Mouse (Mus musculus) limb, embryonic 13.5 days (tissue): ENCODE results near the gene Vim. TPM values are rescaled to one million over a fixed set of nuclear protein-coding genes. Genes with fewer than 3 reads are reported as not detected.
"Not testable (repeated sequence)": the region's sequence is repeated elsewhere in the genome, so short reads cannot be mapped to it uniquely, and the experiment has no call there.

ENCODE experiments used
- ATAC-seq: fragments of 200-750 bp; cut with Nextera tagmentation; 2 replicates; pipeline ENCODE4 v1.8.0; 2017; ENCODE audit warnings: low read depth, moderate number of reproducible peaks, moderate TSS enrichment; ENCODE audit not compliant: low FRiP score
- H3K27ac ChIP-seq: fragments of 300-500 bp; sonication (generic); 2 replicates; pipeline ENCODE4 v1.5.1; 2015; ENCODE audit warnings: inconsistent platforms, mild to moderate bottlenecking, moderate library complexity
- H3K27me3 ChIP-seq: fragments of 300-500 bp; sonication (generic); 2 replicates; pipeline ENCODE4 v1.6.1; 2015; ENCODE audit warnings: mild to moderate bottlenecking, inconsistent platforms
- H3K36me3 ChIP-seq: fragments of 300-500 bp; sonication (generic); 2 replicates; pipeline ENCODE4 v1.6.1; 2015; ENCODE audit warnings: inconsistent platforms, mild to moderate bottlenecking, moderate library complexity
- H3K4me1 ChIP-seq: fragments of 300-500 bp; sonication (generic); 2 replicates; pipeline ENCODE4 v1.6.1; 2015; ENCODE audit warnings: inconsistent platforms
- H3K4me2 ChIP-seq: fragments of 300-500 bp; sonication (generic); replicated peaks from 2 replicates; pipeline ENCODE4 v1.6.1; 2015; ENCODE audit warnings: inconsistent platforms, mild to moderate bottlenecking, moderate library complexity
- H3K4me3 ChIP-seq: fragments of 300-500 bp; sonication (generic); 2 replicates; pipeline ENCODE4 v1.5.1; 2015; ENCODE audit warnings: moderate library complexity, mild to moderate bottlenecking, inconsistent platforms
- H3K9ac ChIP-seq: fragments of 300-500 bp; sonication (generic); 2 replicates; pipeline ENCODE4 v1.6.1; 2015; ENCODE audit warnings: mild to moderate bottlenecking, inconsistent platforms
- H3K9me3 ChIP-seq: fragments of 300-500 bp; sonication (generic); 2 replicates; pipeline ENCODE4 v1.6.1; 2016; ENCODE audit warnings: inconsistent platforms
- WGBS: fragments of 180-500 bp; shearing (Covaris S2); methylation state at CpG from one replicate; pipeline ENCODE4 v1.1.7; 2015; 5-methylcytosine and 5-hydroxymethylcytosine counted together
- polyA plus RNA-seq: library from polyadenylated mRNA; unstranded; fragments of >200 nt; fragmentation: Nextera tagmentation; extraction: Ambion mirVana; gene quantifications from 2 replicates; pipeline ENCODE4 v1.2.1, GENCODE M21; 2015

Vim gene
- polyA plus RNA-seq, 1 experiment from 2014 or later = 871 TPM

DNA sequence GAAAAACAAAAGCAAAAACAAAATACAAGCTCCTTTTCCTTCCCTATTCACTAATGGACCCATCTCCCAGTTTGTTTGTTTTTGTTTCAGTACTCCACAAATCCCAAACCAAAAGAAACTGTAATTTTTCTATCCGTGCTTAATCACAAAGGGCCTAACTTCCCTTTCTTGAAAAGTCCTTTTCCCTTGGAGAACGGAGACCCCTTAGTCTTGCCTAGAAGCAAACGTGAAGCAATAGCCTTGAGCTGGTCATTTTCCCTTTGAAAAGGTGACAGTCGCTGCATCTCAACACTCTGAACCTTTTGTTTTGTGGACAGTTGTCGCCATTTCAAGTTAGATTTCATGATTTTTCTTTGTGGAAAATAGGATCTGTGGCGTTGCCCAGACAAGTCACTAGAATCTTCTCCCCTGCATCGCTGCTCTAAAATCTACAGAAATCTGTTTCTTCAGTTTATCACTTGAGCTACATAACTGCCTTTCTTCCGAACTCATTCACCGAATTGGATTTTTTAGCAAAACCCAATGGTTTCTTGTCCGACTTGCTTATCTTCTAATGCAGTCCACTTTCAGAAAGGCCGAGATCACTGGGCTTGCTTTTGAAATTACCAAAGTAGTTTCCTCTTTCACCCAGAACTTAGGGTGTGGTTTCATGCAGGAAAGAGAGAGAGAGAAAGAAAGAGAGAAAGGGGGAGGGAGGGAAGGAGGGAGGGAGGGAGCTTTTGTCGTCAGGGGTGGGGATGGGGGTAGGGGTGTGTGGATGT, 900 bp upstream of the Vim start:
- ATAC-seq = peak; percentile 6; the same call in 1 of the 2 replicates
- Histone ChIP-seq H3K9me3 (no peaks in the 10 kb centered on the region), H3K36me3 (peaks cover 12% of the 10 kb centered on the region), H3K27ac (peak overlapping the region; percentile 95), H3K4me1 (peaks cover 27% of the 10 kb centered on the region), H3K4me3 (peak overlapping the region; percentile 85), H3K4me2 (peak overlapping the region; percentile 66), H3K9ac (peak overlapping the region; percentile 92), H3K27me3 (no peaks in the 10 kb centered on the region)
- WGBS = 10% methylated on average over 12 of the region's 12 CpGs

GRCm38 (mm10) chr2:13574066-13574800, 506 bp downstream of the Vim start:
- Histone ChIP-seq H3K4me1 (peaks cover 31% of the 10 kb centered on the region), H3K27me3 (no peaks in the 10 kb centered on the region), H3K27ac (peak overlapping the region; percentile 95), H3K36me3 (peaks cover 23% of the 10 kb centered on the region), H3K9me3 (no peaks in the 10 kb centered on the region), H3K4me3 (peak overlapping the region; percentile 85), H3K4me2 (peak overlapping the region; percentile 66), H3K9ac (peak overlapping the region; percentile 92)
- ATAC-seq = peak; percentile 94
- under 1% methylated on average over 46 of the region's 46 CpGs for WGBS

- Histone ChIP-seq H3K36me3 (peaks cover 28% of the 10 kb centered on the region), H3K9me3 (no peaks in the 10 kb centered on the region), H3K4me1 (peaks cover 31% of the 10 kb centered on the region), H3K4me3 (peak overlapping the region; percentile 85), H3K27me3 (no peaks in the 10 kb centered on the region), H3K4me2 (peak overlapping the region; percentile 66), H3K9ac (peak overlapping the region; percentile 92), H3K27ac (peak overlapping the region; percentile 95)
- ATAC-seq = peak; percentile 3; the same call in 1 of the 2 replicates
- WGBS = under 1% methylated on average over 21 of the region's 21 CpGs
These were observed 1.0 kb downstream of the Vim start for GRCm38 (mm10) chr2:13574801-13575150.

DNA sequence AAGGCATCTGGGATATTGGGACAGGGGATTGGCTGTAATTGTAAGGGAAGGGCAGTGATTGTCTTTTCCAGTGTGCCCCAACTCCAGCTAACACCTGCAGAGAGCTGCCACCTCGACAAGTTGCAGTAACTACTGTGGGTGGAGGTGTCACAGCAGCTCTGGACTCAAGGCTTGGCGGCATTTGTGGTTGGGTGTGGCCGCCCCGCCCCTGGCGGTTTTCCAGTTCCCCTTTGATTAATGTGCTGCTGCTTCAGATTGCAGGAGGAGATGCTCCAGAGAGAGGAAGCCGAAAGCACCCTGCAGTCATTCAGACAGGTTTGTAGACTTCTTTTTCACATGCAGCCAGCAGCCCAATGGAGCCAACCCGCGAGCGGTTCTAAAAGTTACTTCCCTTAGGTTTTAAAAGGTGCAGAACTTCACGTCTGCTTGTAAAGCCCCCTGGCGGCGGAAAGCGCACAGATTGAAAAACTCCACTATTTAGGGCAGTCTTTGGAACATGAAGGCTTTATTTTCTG, 1.6 kb downstream of the Vim start:
- H3K27ac ChIP-seq = peak overlapping the region; percentile 95
- H3K9ac ChIP-seq = peak overlapping the region; percentile 92
- WGBS = 0% methylated on average over 13 of the region's 13 CpGs
- no peak for ATAC-seq
- H3K4me1 ChIP-seq = peaks cover 31% of the 10 kb centered on the region
- peak overlapping the region; percentile 66 for H3K4me2 ChIP-seq
- H3K36me3 ChIP-seq = peaks cover 34% of the 10 kb centered on the region
- H3K9me3 ChIP-seq = no peaks in the 10 kb centered on the region
- no peaks in the 10 kb centered on the region for H3K27me3 ChIP-seq
- peak overlapping the region; percentile 85 for H3K4me3 ChIP-seq

- Histone ChIP-seq H3K9ac (peak overlapping the region; percentile 92), H3K27ac (peak overlapping the region; percentile 95), H3K36me3 (peaks cover 40% of the 10 kb centered on the region), H3K9me3 (no peaks in the 10 kb centered on the region), H3K27me3 (no peaks in the 10 kb centered on the region), H3K4me3 (peak overlapping the region; percentile 85), H3K4me1 (peaks cover 31% of the 10 kb centered on the region), H3K4me2 (peak overlapping the region; percentile 66)
- ATAC-seq = no peak
- whole genome bisulfite sequencing = 20% methylated on average over 6 of the region's 6 CpGs
These were observed 2.2 kb downstream of the Vim start for GRCm38 (mm10) chr2:13575926-13576325.

GRCm38 (mm10) chr2:13577399-13577798, 3.7 kb downstream of the Vim start:
- no peaks in the 10 kb centered on the region for H3K9me3 ChIP-seq
- WGBS = 98% methylated on average over 1 of the region's 1 CpGs
- no peak overlapping the region for H3K27ac ChIP-seq
- peaks cover 54% of the 10 kb centered on the region for H3K36me3 ChIP-seq
- no peak for ATAC-seq
- H3K4me3 ChIP-seq = 0 out of 2 replicates have a peak overlapping the region, but pooled peaks have one; percentile 1
- peak overlapping the region; percentile 27 for H3K4me2 ChIP-seq
- H3K27me3 ChIP-seq = no peaks in the 10 kb centered on the region
- no peak overlapping the region for H3K9ac ChIP-seq
- H3K4me1 ChIP-seq = peaks cover 25% of the 10 kb centered on the region

DNA sequence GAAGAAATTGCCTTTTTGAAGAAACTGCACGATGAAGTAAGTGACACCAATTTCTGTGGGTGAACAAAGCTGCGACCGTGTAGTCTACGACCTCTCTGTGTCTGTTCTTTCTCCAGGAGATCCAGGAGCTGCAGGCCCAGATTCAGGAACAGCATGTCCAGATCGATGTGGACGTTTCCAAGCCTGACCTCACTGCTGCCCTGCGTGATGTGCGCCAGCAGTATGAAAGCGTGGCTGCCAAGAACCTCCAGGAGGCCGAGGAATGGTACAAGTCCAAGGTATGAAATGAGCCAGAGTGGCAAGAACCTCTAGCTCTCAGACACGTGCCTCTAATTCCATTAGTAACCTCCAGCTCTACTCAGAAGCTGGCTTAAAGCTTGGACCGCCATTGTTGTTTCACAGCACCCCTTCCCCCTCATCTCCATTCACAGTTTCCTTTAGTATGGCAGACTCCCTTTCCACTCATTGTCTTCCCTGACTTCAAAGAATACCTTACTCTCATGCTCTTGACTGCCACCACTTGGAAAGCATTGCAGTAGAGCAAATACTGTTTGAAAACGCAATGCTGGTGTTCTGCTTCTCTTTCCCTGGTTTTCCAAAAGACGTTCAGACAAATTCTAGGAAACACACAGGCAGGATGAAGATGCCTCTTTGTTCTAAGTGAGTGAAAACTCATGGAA, 4.9 kb downstream of the Vim start:
- Histone ChIP-seq H3K4me2 (no peak overlapping the region), H3K27me3 (no peaks in the 10 kb centered on the region), H3K9me3 (no peaks in the 10 kb centered on the region), H3K27ac (no peak overlapping the region), H3K4me1 (peaks cover 19% of the 10 kb centered on the region), H3K36me3 (peaks cover 62% of the 10 kb centered on the region), H3K9ac (no peak overlapping the region), H3K4me3 (no peak overlapping the region)
- WGBS = 87% methylated on average over 14 of the region's 14 CpGs
- no peak for ATAC-seq

- no peaks in the 10 kb centered on the region for H3K27me3 ChIP-seq
- ATAC-seq = no peak
- H3K9me3 ChIP-seq = no peaks in the 10 kb centered on the region
- 95% methylated on average over 8 of the region's 8 CpGs for WGBS
- H3K9ac ChIP-seq = no peak overlapping the region
- H3K27ac ChIP-seq = no peak overlapping the region
- H3K4me1 ChIP-seq = peaks cover 19% of the 10 kb centered on the region
- no peak overlapping the region for H3K4me2 ChIP-seq
- H3K36me3 ChIP-seq = peaks cover 62% of the 10 kb centered on the region
- H3K4me3 ChIP-seq = no peak overlapping the region
These were observed 5.6 kb downstream of the Vim start for GRCm38 (mm10) chr2:13579315-13579714.

DNA sequence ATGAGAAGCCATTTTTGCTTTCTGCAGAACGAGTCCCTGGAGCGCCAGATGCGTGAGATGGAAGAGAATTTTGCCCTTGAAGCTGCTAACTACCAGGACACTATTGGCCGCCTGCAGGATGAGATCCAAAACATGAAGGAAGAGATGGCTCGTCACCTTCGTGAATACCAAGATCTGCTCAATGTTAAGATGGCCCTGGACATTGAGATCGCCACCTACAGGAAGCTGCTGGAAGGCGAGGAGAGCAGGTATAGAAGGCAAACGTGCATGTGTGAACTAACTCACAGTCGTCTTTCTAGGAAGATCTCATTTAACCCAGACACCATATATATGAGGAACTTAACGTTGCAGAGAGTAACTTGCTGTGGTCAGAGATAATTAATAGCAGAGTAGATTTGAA, 6.3 kb downstream of the Vim start:
- Histone ChIP-seq H3K9ac (no peak overlapping the region), H3K4me2 (no peak overlapping the region), H3K27me3 (no peaks in the 10 kb centered on the region), H3K27ac (no peak overlapping the region), H3K9me3 (no peaks in the 10 kb centered on the region), H3K4me1 (peaks cover 19% of the 10 kb centered on the region), H3K36me3 (peaks cover 62% of the 10 kb centered on the region), H3K4me3 (no peak overlapping the region)
- WGBS = 69% methylated on average over 11 of the region's 11 CpGs
- no peak for ATAC-seq

DNA sequence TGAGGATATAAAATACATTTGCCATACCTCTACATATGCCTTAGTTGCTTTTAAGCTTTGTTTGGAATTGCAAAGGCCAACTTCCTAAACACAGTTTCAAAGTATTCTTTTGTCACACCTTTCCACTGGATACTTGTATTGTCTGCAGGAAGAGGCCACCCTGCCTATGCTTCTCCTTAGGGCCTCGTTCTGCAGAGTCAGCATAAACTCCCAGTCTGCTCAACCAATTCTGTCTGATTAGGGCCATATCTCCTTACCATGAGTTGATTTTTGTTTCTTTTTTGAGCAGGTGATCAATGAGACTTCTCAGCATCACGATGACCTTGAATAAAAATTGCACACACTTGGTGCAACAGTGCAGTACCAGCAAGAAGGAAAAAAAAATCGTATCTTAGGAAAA, 8.5 kb downstream of the Vim start:
- Histone ChIP-seq H3K4me2 (no peak overlapping the region), H3K9me3 (no peaks in the 10 kb centered on the region), H3K9ac (no peak overlapping the region), H3K27ac (no peak overlapping the region), H3K4me1 (0 out of 2 replicates have a peak, but pooled peaks cover 7% of the 10 kb centered on the region), H3K27me3 (no peaks in the 10 kb centered on the region), H3K4me3 (no peak overlapping the region), H3K36me3 (peaks cover 54% of the 10 kb centered on the region)
- ATAC-seq = no peak
- WGBS = 89% methylated on average over 3 of the region's 3 CpGs

- peaks cover 42% of the 10 kb centered on the region for H3K36me3 ChIP-seq
- H3K4me2 ChIP-seq, H3K27me3 ChIP-seq, ATAC-seq, H3K4me3 ChIP-seq, H3K9me3 ChIP-seq, H3K27ac ChIP-seq, H3K9ac ChIP-seq, H3K4me1 ChIP-seq: not testable (repeated sequence)
These were observed 10.0 kb downstream of the Vim start for GRCm38 (mm10) chr2:13583746-13584145.

- Histone ChIP-seq H3K36me3 (no peaks in the 10 kb centered on the region), H3K9me3 (no peaks in the 10 kb centered on the region), H3K4me3 (no peak overlapping the region), H3K27ac (no peak overlapping the region), H3K9ac (no peak overlapping the region), H3K4me1 (no peaks in the 10 kb centered on the region), H3K4me2 (no peak overlapping the region), H3K27me3 (no peaks in the 10 kb centered on the region)
- WGBS = 86% methylated on average over 4 of the region's 4 CpGs
- ATAC-seq = no peak
These were observed 19.6 kb downstream of the Vim start for GRCm38 (mm10) chr2:13593328-13593727.
